Mouse (Mus musculus) heart, postnatal 36 days (tissue): ENCODE measurements around the gene Tbc1d32. TPM values are rescaled to one million over a fixed set of nuclear protein-coding genes. Genes with fewer than 3 reads are reported as not detected.
"Not testable (repeated sequence)": the region's sequence is repeated elsewhere in the genome, so short reads cannot be mapped to it uniquely, and the experiment has no call there.

Experiments
- DNase-seq, 2 experiments: peaks; one replicate each; pipeline ENCODE4 v3.0.0; 2021 to 2022
- intact Hi-C: fragments of 180-260 bp; cut with DNase I; formaldehyde crosslinking; loops from one replicate; pipeline ENCODE4 v1.15.1; 2025
- total RNA-seq, 2 experiments: library from RNA; stranded (reverse); gene quantifications; 2 replicates each; pipeline ENCODE4 v1.2.3; 2021

Tbc1d32 gene
- 1 to 10 TPM; 3.4 to 3.7 TPM for total RNA-seq

- peak; percentile 91 to 93 for DNase-seq
- intact Hi-C loops = loop anchor here (2.0 to 10.0 kb wide), 2 partner anchors 114 to 1256 kb away; partner anchors contain the start of gene Hsf2
These were observed at the start of gene Tbc1d32 for GRCm38 (mm10) chr10:56228568-56229209. Gene Tbc1d32, minus strand, starts transcription at chr10:56228689.

GRCm38 (mm10) chr10:56227771-56228275 lies 666 bp downstream of the Tbc1d32 start:
- intact Hi-C loops = loop anchor here (2.0 to 10.0 kb wide), 3 partner anchors 113 to 1257 kb away; partner anchors contain the start of genes Hsf2 and Msl3l2
- DNase-seq = no peak

- intact Hi-C loops = no loop called here
- DNase-seq = no peak
These were observed 12.7 kb downstream of the Tbc1d32 start for GRCm38 (mm10) chr10:56215797-56216196.

GRCm38 (mm10) chr10:56210343-56210742 lies 18.1 kb downstream of the Tbc1d32 start:
- intact Hi-C loops = no loop called here

GRCm38 (mm10) chr10:56206802-56207404 lies 21.6 kb downstream of the Tbc1d32 start:
- DNase-seq = no peak
- intact Hi-C loops = no loop called here

More at GRCm38 (mm10) chr10:56210343-56210742, 18.1 kb downstream of the Tbc1d32 start:
- no peak for DNase-seq

GRCm38 (mm10) chr10:56204348-56204747 lies 24.1 kb downstream of the Tbc1d32 start:
- DNase-seq = no peak
- intact Hi-C loops = no loop called here

GRCm38 (mm10) chr10:56199902-56200301 lies 28.6 kb downstream of the Tbc1d32 start:
- intact Hi-C loops = no loop called here

GRCm38 (mm10) chr10:56198691-56199090 lies 29.8 kb downstream of the Tbc1d32 start:
- no peak for DNase-seq

More at GRCm38 (mm10) chr10:56199902-56200301, 28.6 kb downstream of the Tbc1d32 start:
- DNase-seq = no peak

GRCm38 (mm10) chr10:56194310-56194709 lies 34.2 kb downstream of the Tbc1d32 start:
- no peak for DNase-seq
- intact Hi-C loops = no loop called here

More at GRCm38 (mm10) chr10:56198691-56199090, 29.8 kb downstream of the Tbc1d32 start:
- intact Hi-C loops = no loop called here

- intact Hi-C loops = no loop called here
- DNase-seq = no peak
These were observed 46.8 kb downstream of the Tbc1d32 start for GRCm38 (mm10) chr10:56181727-56182126.

- DNase-seq = no peak
These were observed 55.3 kb downstream of the Tbc1d32 start for GRCm38 (mm10) chr10:56173184-56173583.

GRCm38 (mm10) chr10:56167721-56168120 lies 60.8 kb downstream of the Tbc1d32 start:
- intact Hi-C loops, DNase-seq: not testable (repeated sequence)

More at GRCm38 (mm10) chr10:56173184-56173583, 55.3 kb downstream of the Tbc1d32 start:
- intact Hi-C loops = no loop called here

GRCm38 (mm10) chr10:56165758-56166157 lies 62.7 kb downstream of the Tbc1d32 start:
- no peak for DNase-seq
- intact Hi-C loops = no loop called here

- DNase-seq = no peak
- intact Hi-C loops = loop anchor here (5.0 kb wide), 1 partner anchor 173 kb away; no protein-coding TSS in a partner anchor
These were observed 64.1 kb downstream of the Tbc1d32 start for GRCm38 (mm10) chr10:56164411-56164810.

GRCm38 (mm10) chr10:56158748-56159147 lies 69.7 kb downstream of the Tbc1d32 start:
- intact Hi-C loops = no loop called here
- DNase-seq = no peak

- intact Hi-C loops = no loop called here
- no peak for DNase-seq
These were observed 70.3 kb downstream of the Tbc1d32 start for GRCm38 (mm10) chr10:56158207-56158606.

GRCm38 (mm10) chr10:56156956-56157355 lies 71.5 kb downstream of the Tbc1d32 start:
- intact Hi-C loops = no loop called here

GRCm38 (mm10) chr10:56148920-56149319 lies 79.6 kb downstream of the Tbc1d32 start:
- intact Hi-C loops = no loop called here
- no peak for DNase-seq

More at GRCm38 (mm10) chr10:56156956-56157355, 71.5 kb downstream of the Tbc1d32 start:
- no peak for DNase-seq

GRCm38 (mm10) chr10:56137191-56137590 lies 91.3 kb downstream of the Tbc1d32 start:
- intact Hi-C loops = no loop called here
- no peak for DNase-seq

- intact Hi-C loops = no loop called here
- no peak for DNase-seq
These were observed 98.8 kb downstream of the Tbc1d32 start for GRCm38 (mm10) chr10:56129642-56130041.

GRCm38 (mm10) chr10:56126972-56127371 lies 101.5 kb downstream of the Tbc1d32 start:
- intact Hi-C loops = no loop called here
- DNase-seq = no peak
